Mouse (Mus musculus) ES-E14 (cell line): ENCODE measurements around the gene Eefsec. TPM values are rescaled to one million over a fixed set of nuclear protein-coding genes. Genes with fewer than 3 reads are reported as not detected.
A peak's percentile ranks its signal among the peaks of the same experiment; 100 is the strongest.

Experiments
- DNase-seq: peaks from one replicate; pipeline ENCODE4 v3.0.0-alpha.2; 2013; ENCODE audit warnings: low read depth, low spot score
- H3K27ac ChIP-seq: 2 replicates; pipeline ENCODE4 v1.5.1; 2012; ENCODE audit warnings: low read depth, mild to moderate bottlenecking, low read length, moderate library complexity, mixed read lengths; ENCODE audit not compliant: poor library complexity, insufficient read depth, severe bottlenecking
- H3K36me3 ChIP-seq: 2 replicates; pipeline ENCODE4 v1.6.1; 2012; ENCODE audit warnings: mild to moderate bottlenecking, low read length, moderate library complexity, mixed read lengths; ENCODE audit not compliant: control insufficient read depth, poor library complexity, insufficient read depth, severe bottlenecking
- H3K4me1 ChIP-seq, 2 experiments: fragments of 150-350 bp in 1 of 2; sonication (generic) in 1 of 2; 2 replicates each; pipeline ENCODE4 v1.6.1; 2012; ENCODE audit warnings: low read length in 2 of 2, mild to moderate bottlenecking in 1 of 2, mixed read lengths in 1 of 2; ENCODE audit not compliant: control insufficient read depth in 2 of 2, insufficient read depth in 2 of 2, poor library complexity in 1 of 2
- H3K4me3 ChIP-seq, 2 experiments: fragments of 150-350 bp in 1 of 2; sonication (generic) in 1 of 2; 2 replicates each; pipeline ENCODE4 v1.5.1; 2012; ENCODE audit warnings: low read length in 2 of 2, low read depth in 1 of 2, mild to moderate bottlenecking in 1 of 2, mixed read lengths in 1 of 2; ENCODE audit not compliant: insufficient read depth in 1 of 2, poor library complexity in 1 of 2, severe bottlenecking in 1 of 2
- H3K9ac ChIP-seq: 2 replicates; pipeline ENCODE4 v1.6.1; 2012; ENCODE audit warnings: low read depth, mild to moderate bottlenecking, low read length, mixed read lengths; ENCODE audit not compliant: poor library complexity, insufficient read depth, severe bottlenecking
- H3K9me3 ChIP-seq: fragments of 150-350 bp; sonication (generic); 2 replicates; pipeline ENCODE4 v1.6.1; 2012; ENCODE audit warnings: low read depth, mild to moderate bottlenecking, low read length; ENCODE audit not compliant: control insufficient read depth, insufficient read depth
- CHD2 ChIP-seq: IDR thresholded peaks from 2 replicates; pipeline ENCODE4 v1.6.1; 2014; ENCODE audit warnings: mild to moderate bottlenecking, low read depth, low read length, inconsistent platforms
- HCFC1 ChIP-seq: IDR thresholded peaks from 2 replicates; pipeline ENCODE4 v1.6.1; 2012; ENCODE audit warnings: low read length, inconsistent platforms, borderline replicate concordance; ENCODE audit not compliant: insufficient read depth
- MAFK ChIP-seq: IDR thresholded peaks from 2 replicates; pipeline ENCODE4 v1.6.1; 2014; ENCODE audit warnings: mild to moderate bottlenecking, low read depth, low read length, inconsistent platforms; ENCODE audit not compliant: insufficient read depth
- ZC3H11A ChIP-seq: IDR thresholded peaks from 2 replicates; pipeline ENCODE4 v1.6.1; 2012; ENCODE audit warnings: low read depth, mild to moderate bottlenecking, inconsistent platforms, low read length, borderline replicate concordance
- ZNF384 ChIP-seq: IDR thresholded peaks from 2 replicates; pipeline ENCODE4 v1.6.1; 2012; ENCODE audit warnings: low read depth, low read length, inconsistent platforms
- in situ Hi-C, 2 experiments: fragments of 600-800 bp; cut with MboI; formaldehyde crosslinking; loops; one replicate each; pipeline ENCODE4 v1.15.1; 2025; ENCODE audit warnings: low sequenced_read_pairs in 2 of 2, inconsistent platforms in 1 of 2; ENCODE audit not compliant: unreplicated experiment in 2 of 2
- total RNA-seq: library from RNA; depleted of rRNA; stranded (reverse); fragments of 300-350 nt; gene quantifications from 2 replicates; pipeline ENCODE4 v1.2.3, GENCODE M21; 2012

Eefsec gene
- total RNA-seq, 1 experiment, result 26.2 TPM

GRCm38 (mm10) chr6:88412604-88413003 lies 33.7 kb downstream of the Eefsec start:
- in situ Hi-C loops, result no loop called here
- Histone ChIP-seq H3K4me3 (no peak overlapping the region), H3K9ac (no peak overlapping the region), H3K9me3 (no peaks in the 10 kb centered on the region), H3K36me3 (no peaks in the 10 kb centered on the region), H3K27ac (no peak overlapping the region), H3K4me1 (peaks cover 0 to 3% of the 10 kb centered on the region in 2 experiments; a peak in 1 of 4 replicates)
- TF ChIP-seq MAFK (no peak), ZC3H11A (no peak), CHD2 (no peak), HCFC1 (no peak), ZNF384 (no peak)
- DNase-seq, result no peak

- Histone ChIP-seq H3K9me3 (no peaks in the 10 kb centered on the region), H3K36me3 (no peaks in the 10 kb centered on the region), H3K4me3 (no peak overlapping the region), H3K9ac (no peak overlapping the region), H3K4me1 (no peaks in the 10 kb centered on the region), H3K27ac (no peak overlapping the region)
- in situ Hi-C loops, result no loop called here
- TF ChIP-seq CHD2 (no peak), MAFK (no peak), ZNF384 (no peak), ZC3H11A (no peak), HCFC1 (no peak)
- no peak for DNase-seq
Observed at GRCm38 (mm10) chr6:88409492-88409891, 36.8 kb downstream of the Eefsec start.

- Histone ChIP-seq H3K4me3 (no peak overlapping the region), H3K36me3 (no peaks in the 10 kb centered on the region), H3K4me1 (no peaks in the 10 kb centered on the region), H3K27ac (no peak overlapping the region), H3K9me3 (no peaks in the 10 kb centered on the region), H3K9ac (no peak overlapping the region)
- DNase-seq, result no peak
- TF ChIP-seq CHD2 (no peak), HCFC1 (no peak), MAFK (no peak), ZNF384 (no peak), ZC3H11A (no peak)
- in situ Hi-C loops, result no loop called here
Observed at GRCm38 (mm10) chr6:88400451-88400850, 45.9 kb downstream of the Eefsec start.

GRCm38 (mm10) chr6:88397985-88398384 lies 48.4 kb downstream of the Eefsec start:
- peak; percentile 15 for DNase-seq
- TF ChIP-seq ZC3H11A, result no peak
- no peak for TF ChIP-seq MAFK
- no peak for TF ChIP-seq HCFC1
- no peak for TF ChIP-seq CHD2
- TF ChIP-seq ZNF384, result no peak
- Histone ChIP-seq H3K36me3 (no peaks in the 10 kb centered on the region), H3K9ac (no peak overlapping the region), H3K9me3 (no peaks in the 10 kb centered on the region), H3K4me3 (no peak overlapping the region), H3K4me1 (no peaks in the 10 kb centered on the region), H3K27ac (no peak overlapping the region)
- in situ Hi-C loops, result no loop called here

GRCm38 (mm10) chr6:88388946-88389345 lies 57.4 kb downstream of the Eefsec start:
- H3K36me3 ChIP-seq, result no peaks in the 10 kb centered on the region; the same call in 1 of the 2 replicates
- in situ Hi-C loops, result no loop called here
- H3K4me3 ChIP-seq, result no peak overlapping the region
- DNase-seq, result no peak
- no peaks in the 10 kb centered on the region for H3K9me3 ChIP-seq
- no peak overlapping the region for H3K9ac ChIP-seq
- TF ChIP-seq MAFK (no peak), HCFC1 (no peak), CHD2 (no peak), ZNF384 (no peak), ZC3H11A (no peak)
- no peaks in the 10 kb centered on the region; a peak in 1 of 4 replicates for H3K4me1 ChIP-seq
- no peak overlapping the region for H3K27ac ChIP-seq
